Mouse (Mus musculus) MEL (cell line): ENCODE measurements around the gene Eef1b2. TPM values are rescaled to one million over a fixed set of nuclear protein-coding genes. Genes with fewer than 3 reads are reported as not detected.
"Not testable (repeated sequence)": the region's sequence is repeated elsewhere in the genome, so short reads cannot be mapped to it uniquely, and the experiment has no call there.

ENCODE experiments used
- DNase-seq: peaks from one replicate; pipeline ENCODE4 v3.0.0; 2011; ENCODE audit warnings: low read depth, low spot score
- H3K27ac ChIP-seq: 2 replicates; pipeline ENCODE4 v1.5.1; 2012; ENCODE audit warnings: low read depth, mild to moderate bottlenecking, control low read depth, low read length, moderate library complexity; ENCODE audit not compliant: control insufficient read depth
- H3K27me3 ChIP-seq, 2 experiments: fragments of 150-350 bp in 1 of 2; sonication (generic) in 1 of 2; 2 replicates each; pipeline ENCODE4 v1.6.1; 2012; ENCODE audit warnings: low read length in 2 of 2, mild to moderate bottlenecking in 2 of 2, improper control_type of control experiment in 1 of 2, moderate library complexity in 1 of 2; ENCODE audit not compliant: insufficient read depth in 2 of 2, control insufficient read depth in 1 of 2
- H3K36me3 ChIP-seq, 2 experiments: 2 replicates each; pipeline ENCODE4 v1.6.1; 2012 to 2014; ENCODE audit warnings: low read length in 2 of 2, improper control_type of control experiment in 1 of 2, inconsistent platforms in 1 of 2, mild to moderate bottlenecking in 1 of 2; ENCODE audit not compliant: insufficient read depth in 2 of 2, control insufficient read depth in 1 of 2
- H3K4me1 ChIP-seq, 2 experiments: fragments of 150-350 bp in 1 of 2; sonication (generic) in 1 of 2; 2 replicates each; pipeline ENCODE4 v1.6.1; 2012; ENCODE audit warnings: low read length in 2 of 2, improper control_type of control experiment in 1 of 2, mild to moderate bottlenecking in 1 of 2; ENCODE audit not compliant: insufficient read depth in 2 of 2, control insufficient read depth in 1 of 2
- H3K4me3 ChIP-seq, 2 experiments: fragments of 150-350 bp in 1 of 2; sonication (generic) in 1 of 2; 2 replicates each; pipeline ENCODE4 v1.5.1; 2012; ENCODE audit warnings: low read depth in 2 of 2, low read length in 2 of 2, mild to moderate bottlenecking in 2 of 2, moderate library complexity in 2 of 2, control low read depth in 1 of 2, improper control_type of control experiment in 1 of 2; ENCODE audit not compliant: control insufficient read depth in 1 of 2, insufficient read depth in 1 of 2
- H3K79me2 ChIP-seq: 2 replicates; pipeline ENCODE4 v1.6.1; 2012; ENCODE audit warnings: mild to moderate bottlenecking, low read length, moderate library complexity; ENCODE audit not compliant: control insufficient read depth, poor library complexity, insufficient read depth
- H3K9ac ChIP-seq: 2 replicates; pipeline ENCODE4 v1.6.1; 2012; ENCODE audit warnings: low read depth, mild to moderate bottlenecking, control low read depth, low read length, moderate library complexity; ENCODE audit not compliant: control insufficient read depth, poor library complexity, severe bottlenecking
- H3K9me3 ChIP-seq: fragments of 150-350 bp; sonication (generic); replicated peaks from 2 replicates; pipeline ENCODE4 v1.6.1; 2012; ENCODE audit warnings: mild to moderate bottlenecking, low read length, improper control_type of control experiment, moderate library complexity; ENCODE audit not compliant: insufficient read depth
- CTCF ChIP-seq, 3 experiments: IDR thresholded peaks in 2 of 3; conservative IDR thresholded peaks in 1 of 3; 2 replicates each; pipeline ENCODE4 v1.5.1; 2011 to 2012; ENCODE audit warnings: low read length in 3 of 3, low read depth in 2 of 3, mild to moderate bottlenecking in 2 of 3, improper control_type of control experiment in 1 of 3, inconsistent platforms in 1 of 3, mixed read lengths in 1 of 3, moderate library complexity in 1 of 3; ENCODE audit not compliant: control insufficient read depth in 1 of 3, insufficient read depth in 1 of 3, poor library complexity in 1 of 3, severe bottlenecking in 1 of 3
- ETS1 ChIP-seq: IDR thresholded peaks from 2 replicates; pipeline ENCODE4 v1.6.1; 2012; ENCODE audit warnings: low read depth, mild to moderate bottlenecking, inconsistent platforms, low read length, improper control_type of control experiment, moderate library complexity
- GABPA ChIP-seq: IDR thresholded peaks from 2 replicates; pipeline ENCODE4 v1.6.1; 2012; ENCODE audit warnings: low read depth, mild to moderate bottlenecking, inconsistent platforms, low read length, improper control_type of control experiment, moderate library complexity
- JUND ChIP-seq: IDR thresholded peaks from 2 replicates; pipeline ENCODE4 v1.6.1; 2011; ENCODE audit warnings: low read depth, mild to moderate bottlenecking, improper control_type of control experiment, low read length
- MAFK ChIP-seq: IDR thresholded peaks from 2 replicates; pipeline ENCODE4 v1.6.1; 2011; ENCODE audit warnings: low read depth, mild to moderate bottlenecking, low read length, improper control_type of control experiment, borderline replicate concordance
- MAX ChIP-seq: IDR thresholded peaks from 2 replicates; pipeline ENCODE4 v1.6.1; 2011; ENCODE audit warnings: low read length, improper control_type of control experiment
- MAZ ChIP-seq: IDR thresholded peaks from 2 replicates; pipeline ENCODE4 v1.6.1; 2012; ENCODE audit warnings: low read depth, mild to moderate bottlenecking, inconsistent platforms, low read length, improper control_type of control experiment
- MYC ChIP-seq: IDR thresholded peaks from 2 replicates; pipeline ENCODE4 v1.6.1; 2011; ENCODE audit warnings: low read depth, mild to moderate bottlenecking, low read length, improper control_type of control experiment, moderate library complexity
- NELFE ChIP-seq: IDR thresholded peaks from 2 replicates; pipeline ENCODE4 v1.6.1; 2011; ENCODE audit warnings: low read depth, low read length, improper control_type of control experiment
- NRF1 ChIP-seq: IDR thresholded peaks from 2 replicates; pipeline ENCODE4 v1.6.1; 2014; ENCODE audit warnings: low read depth, mild to moderate bottlenecking, inconsistent platforms, low read length, improper control_type of control experiment, moderate library complexity; ENCODE audit not compliant: poor library complexity, insufficient read depth, severe bottlenecking
- POLR2A ChIP-seq, 2 experiments: IDR thresholded peaks; 2 replicates each; pipeline ENCODE4 v1.6.1; 2011 to 2012; ENCODE audit warnings: low read length in 2 of 2, mild to moderate bottlenecking in 2 of 2, control low read depth in 1 of 2, improper control_type of control experiment in 1 of 2, low read depth in 1 of 2, moderate library complexity in 1 of 2; ENCODE audit not compliant: control insufficient read depth in 1 of 2, insufficient read depth in 1 of 2, poor library complexity in 1 of 2
- POLR2AphosphoS2 ChIP-seq: IDR thresholded peaks from 2 replicates; pipeline ENCODE4 v1.6.1; 2011; ENCODE audit warnings: low read length, improper control_type of control experiment
- RAD21 ChIP-seq: IDR thresholded peaks from 2 replicates; pipeline ENCODE4 v1.6.1; 2011; ENCODE audit warnings: mild to moderate bottlenecking, low read depth, low read length, improper control_type of control experiment
- SIN3A ChIP-seq: IDR thresholded peaks from 2 replicates; pipeline ENCODE4 v1.6.1; 2012; ENCODE audit warnings: low read length, improper control_type of control experiment, inconsistent platforms
- SMC3 ChIP-seq: IDR thresholded peaks from 2 replicates; pipeline ENCODE4 v1.6.1; 2011; ENCODE audit warnings: low read depth, low read length, improper control_type of control experiment
- TBP ChIP-seq: IDR thresholded peaks from 2 replicates; pipeline ENCODE4 v1.8.0; 2011; ENCODE audit warnings: low read depth, low read length, improper control_type of control experiment
- ZC3H11A ChIP-seq: IDR thresholded peaks from 2 replicates; pipeline ENCODE4 v1.6.1; 2012; ENCODE audit warnings: low read depth, mild to moderate bottlenecking, inconsistent platforms, low read length, improper control_type of control experiment
- ZKSCAN1 ChIP-seq: IDR thresholded peaks from 2 replicates; pipeline ENCODE4 v1.6.1; 2012; ENCODE audit warnings: low read depth, mild to moderate bottlenecking, inconsistent platforms, low read length, improper control_type of control experiment, moderate library complexity
- ZMIZ1 ChIP-seq: IDR thresholded peaks from 2 replicates; pipeline ENCODE4 v1.6.1; 2012; ENCODE audit warnings: low read depth, mild to moderate bottlenecking, inconsistent platforms, low read length, improper control_type of control experiment, moderate library complexity
- ZNF384 ChIP-seq: IDR thresholded peaks from 2 replicates; pipeline ENCODE4 v1.6.1; 2012; ENCODE audit warnings: low read depth, mild to moderate bottlenecking, inconsistent platforms, low read length, improper control_type of control experiment
- polyA plus RNA-seq, 2 experiments: library from polyadenylated mRNA; stranded (reverse) in 1 of 2; unstranded in 1 of 2; fragments of >175 nt in 1 of 2; fragments of >200 nt in 1 of 2; gene quantifications; 2 replicates each; pipeline versions ENCODE4 v1.2.1 to v1.2.4; 2012; ENCODE audit warnings: low replicate concordance in 2 of 2, low read depth in 1 of 2; ENCODE audit not compliant: insufficient read length in 2 of 2, insufficient read depth in 1 of 2, missing spikeins in 1 of 2
- total RNA-seq: library from RNA; depleted of rRNA; stranded (reverse); fragments of 300-350 nt; gene quantifications from 2 replicates; pipeline ENCODE4 v1.2.3, GENCODE M21; 2012

The Eef1b2 gene
- total and polyA plus RNA-seq, 3 experiments: 1,696 to 2,991 (median 1,846) TPM

- H3K4me1 ChIP-seq, DNase-seq, H3K27ac ChIP-seq, H3K27me3 ChIP-seq, H3K9ac ChIP-seq, H3K9me3 ChIP-seq, H3K4me3 ChIP-seq: not testable (repeated sequence)
- peaks cover 29% of the 10 kb centered on the region for H3K79me2 ChIP-seq
- H3K36me3 ChIP-seq: peaks cover 9 to 17% of the 10 kb centered on the region in 2 experiments
- TF ChIP-seq ZMIZ1 (0 out of 2 replicates have a peak, but pooled peaks have one; percentile 4), TBP (peak; percentile 94), POLR2A (IDR thresholded peaks at IDR 0.05; ENCODE audit: control insufficient read depth in 1 of 2, insufficient read depth in 1 of 2, low read depth in 1 of 2, low read length in 2 of 2, poor library complexity in 1 of 2) (peak in 1 of 2 experiments; percentile 13; a peak in 1 of 4 replicates)
These were observed 4.0 kb downstream of the Eef1b2 start for GRCm38 (mm10) chr1:63180575-63180974.

GRCm38 (mm10) chr1:63181019-63181418 lies 4.4 kb downstream of the Eef1b2 start:
- Histone ChIP-seq H3K4me1 (peaks cover 2 to 7% of the 10 kb centered on the region in 2 experiments; a peak in 2 of 4 replicates), H3K4me3 (no peak overlapping the region), H3K9ac (no peak overlapping the region), H3K27me3 (no peaks in the 10 kb centered on the region), H3K79me2 (peaks cover 24% of the 10 kb centered on the region), H3K27ac (no peak overlapping the region), H3K36me3 (peaks cover 9 to 17% of the 10 kb centered on the region in 2 experiments), H3K9me3 (no peaks in the 10 kb centered on the region)
- TF ChIP-seq POLR2A (IDR thresholded peaks at IDR 0.05; ENCODE audit: control insufficient read depth in 1 of 2, insufficient read depth in 1 of 2, low read depth in 1 of 2, low read length in 2 of 2, poor library complexity in 1 of 2) (peak in 1 of 2 experiments; percentile 67; a peak in 1 of 4 replicates), GABPA (no peak), SMC3 (peak; percentile 47; the same call in 1 of the 2 replicates), JUND (no peak), MAFK (no peak), POLR2AphosphoS2 (0 out of 2 replicates have a peak, but pooled peaks have one; percentile 73), MYC (peak; percentile 86), ZC3H11A (no peak), ZKSCAN1 (no peak), ZNF384 (peak; percentile 83), SIN3A (peak; percentile 58; the same call in 1 of the 2 replicates), CTCF (IDR thresholded peaks at IDR 0.05 in 2 of 3, conservative IDR thresholded peaks at IDR 0.05 in 1 of 3; ENCODE audit: control insufficient read depth in 1 of 3, insufficient read depth in 1 of 3, low read depth in 2 of 3, low read length in 3 of 3, poor library complexity in 1 of 3, severe bottlenecking in 1 of 3) (peak; percentile 82 to 94 (median 87))
- DNase-seq: peak; percentile 97

GRCm38 (mm10) chr1:63181480-63181879 lies 4.9 kb downstream of the Eef1b2 start:
- H3K36me3 ChIP-seq: peaks cover 9 to 17% of the 10 kb centered on the region in 2 experiments
- no peak overlapping the region for H3K27ac ChIP-seq
- no peak for DNase-seq
- no peaks in the 10 kb centered on the region for H3K27me3 ChIP-seq
- no peak overlapping the region for H3K9ac ChIP-seq
- no peak overlapping the region for H3K4me3 ChIP-seq
- no peak for TF ChIP-seq MAZ
- no peak for TF ChIP-seq ZMIZ1
- no peak for TF ChIP-seq NRF1
- no peak for TF ChIP-seq RAD21
- TF ChIP-seq ZKSCAN1: no peak
- no peak; the same call in 1 of the 2 replicates for TF ChIP-seq ETS1
- 0 out of 2 replicates have a peak, but pooled peaks have one; percentile 29 for TF ChIP-seq NELFE
- TF ChIP-seq POLR2A (IDR thresholded peaks at IDR 0.05; ENCODE audit: control insufficient read depth in 1 of 2, insufficient read depth in 1 of 2, low read depth in 1 of 2, low read length in 2 of 2, poor library complexity in 1 of 2): peak in 1 of 2 experiments; percentile 9; a peak in 1 of 4 replicates
- TF ChIP-seq MAX: no peak
- H3K4me1 ChIP-seq: peaks cover 2 to 7% of the 10 kb centered on the region in 2 experiments; a peak in 2 of 4 replicates
- H3K9me3 ChIP-seq: no peaks in the 10 kb centered on the region
- H3K79me2 ChIP-seq: peaks cover 20% of the 10 kb centered on the region
